Mouse (Mus musculus): ENCODE measurements around the gene Cd72. TPM values are rescaled to one million over a fixed set of nuclear protein-coding genes. Genes with fewer than 3 reads are reported as not detected.
A peak's percentile ranks its signal among the peaks of the same experiment; 100 is the strongest.

The Cd72 gene
- polyA plus RNA-seq, 1 experiment from 2014 or later = 3.7 TPM

GRCm38 (mm10) chr4:43442456-43443361 lies 11.7 kb downstream of the Cd72 start:
- Histone ChIP-seq H3K9ac (peak overlapping the region; percentile 98), H3K4me1 (replicated peaks) (peaks cover 13% of the 10 kb centered on the region), H3K36me3 (peaks cover 32% of the 10 kb centered on the region), H3K27me3 (no peaks in the 10 kb centered on the region), H3K4me3 (peak overlapping the region; percentile 96), H3K27ac (replicated peaks) (peak overlapping the region; percentile 97), H3K4me2 (peak overlapping the region; percentile 96), H3K9me3 (no peaks in the 10 kb centered on the region)
- WGBS = under 1% methylated on average over 73 of the region's 88 CpGs
- ATAC-seq (ENCODE audit: low read depth) = peak; percentile 77

GRCm38 (mm10) chr4:43442044-43442443 lies 12.4 kb downstream of the Cd72 start:
- peak; percentile 95 for ATAC-seq (ENCODE audit: low read depth)

DNA sequence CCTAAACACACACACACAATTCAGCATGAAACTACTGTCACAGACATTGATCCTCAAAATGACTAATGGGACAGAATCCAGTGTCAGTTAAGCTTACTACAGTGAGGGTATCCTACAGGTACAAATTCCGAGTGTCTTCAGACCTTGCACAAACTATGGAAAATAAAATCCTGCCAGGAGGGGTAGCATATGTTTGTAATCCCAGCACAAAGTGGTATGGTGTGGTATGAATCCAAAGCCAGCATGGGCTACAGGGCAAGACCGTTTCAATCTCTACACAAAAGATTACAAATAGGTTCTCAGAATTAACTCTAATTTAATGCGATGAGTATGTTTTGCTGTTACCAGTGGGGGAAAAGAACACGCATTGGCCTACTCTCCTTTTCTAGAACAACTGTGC lies 12.8 kb downstream of the Cd72 start, which contains the start of gene Tesk1:
Gene Tesk1 (plus strand): TSS at position 301 of the 400 bp plus-strand sequence.
- peak within 1 kb of the TSS; percentile 98 for H3K9ac ChIP-seq
- ATAC-seq (ENCODE audit: low read depth) = peak; percentile 7; the same call in 1 of the 2 replicates
- WGBS = 26% methylated on average over 4 of the region's 4 CpGs
- peak within 1 kb of the TSS; percentile 96 for H3K4me2 ChIP-seq
- no peaks in the 10 kb centered on the region for H3K27me3 ChIP-seq
- peaks cover 13% of the 10 kb centered on the region for H3K4me1 ChIP-seq (replicated peaks)
- peak within 1 kb of the TSS; percentile 96 for H3K4me3 ChIP-seq
- H3K27ac ChIP-seq (replicated peaks) = peak within 1 kb of the TSS; percentile 97
- H3K9me3 ChIP-seq = no peaks in the 10 kb centered on the region
- peaks cover 22% of the 10 kb centered on the region for H3K36me3 ChIP-seq

More at GRCm38 (mm10) chr4:43442044-43442443, 12.4 kb downstream of the Cd72 start:
- H3K27ac ChIP-seq (replicated peaks) = peak overlapping the region; percentile 97
- H3K36me3 ChIP-seq = peaks cover 26% of the 10 kb centered on the region
- no peaks in the 10 kb centered on the region for H3K27me3 ChIP-seq
- under 1% methylated on average over 32 of the region's 33 CpGs for WGBS
- peaks cover 13% of the 10 kb centered on the region for H3K4me1 ChIP-seq (replicated peaks)
- H3K9me3 ChIP-seq = no peaks in the 10 kb centered on the region
- H3K4me2 ChIP-seq = peak overlapping the region; percentile 96
- peak overlapping the region; percentile 98 for H3K9ac ChIP-seq
- H3K4me3 ChIP-seq = peak overlapping the region; percentile 96

DNA sequence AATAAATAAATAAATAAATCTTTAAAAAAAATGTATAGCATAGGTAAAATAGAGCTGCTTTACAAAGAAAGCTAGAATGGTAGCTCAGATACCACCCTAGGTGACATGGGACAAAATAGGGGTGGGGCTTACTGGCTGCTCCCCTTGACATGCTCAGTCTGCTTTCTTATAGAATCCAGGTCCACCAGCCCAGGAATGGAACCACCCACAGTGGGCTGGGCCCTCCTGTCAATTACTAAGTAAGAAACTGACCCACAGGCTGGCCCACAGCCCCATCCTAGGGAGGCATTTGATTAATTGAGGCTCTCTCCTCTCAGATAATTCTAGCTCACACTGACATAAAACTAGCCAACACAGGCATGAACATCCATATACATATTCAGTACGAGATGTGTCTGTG lies 21.6 kb downstream of the Cd72 start:
- Histone ChIP-seq H3K4me1 (replicated peaks) (peaks cover 13% of the 10 kb centered on the region), H3K36me3 (no peaks in the 10 kb centered on the region), H3K9ac (no peak overlapping the region), H3K9me3 (no peaks in the 10 kb centered on the region), H3K4me2 (no peak overlapping the region), H3K27ac (replicated peaks) (no peak overlapping the region), H3K27me3 (peaks cover 5% of the 10 kb centered on the region; the same call in 1 of the 2 replicates), H3K4me3 (no peak overlapping the region)
- 81% methylated on average over 1 of the region's 1 CpGs for WGBS
- ATAC-seq (ENCODE audit: low read depth) = no peak

GRCm38 (mm10) chr4:43431690-43432089 lies 22.7 kb downstream of the Cd72 start:
- peaks cover 7% of the 10 kb centered on the region for H3K36me3 ChIP-seq
- no peak overlapping the region for H3K4me2 ChIP-seq
- H3K9ac ChIP-seq = peak overlapping the region; percentile 54
- H3K27ac ChIP-seq (replicated peaks) = peak overlapping the region; percentile 88
- peaks cover 25% of the 10 kb centered on the region for H3K4me1 ChIP-seq (replicated peaks)
- H3K4me3 ChIP-seq = no peak overlapping the region
- WGBS = 4% methylated on average over 4 of the region's 4 CpGs
- peak; percentile 38; the same call in 1 of the 2 replicates for ATAC-seq (ENCODE audit: low read depth)
- H3K9me3 ChIP-seq = no peaks in the 10 kb centered on the region
- H3K27me3 ChIP-seq = peaks cover 8% of the 10 kb centered on the region

GRCm38 (mm10) chr4:43428946-43429345 lies 25.5 kb downstream of the Cd72 start, which contains the start of gene Fam166b:
Gene Fam166b (minus strand): TSS chr4:43429134.
- ATAC-seq (ENCODE audit: low read depth) = 0 out of 2 replicates have a peak, but pooled peaks have one; percentile 24
- no peaks in the 10 kb centered on the region for H3K9me3 ChIP-seq
- peaks cover 35% of the 10 kb centered on the region for H3K27me3 ChIP-seq
- H3K4me2 ChIP-seq = peak within 1 kb of the TSS; percentile 24; the same call in 1 of the 2 replicates
- H3K27ac ChIP-seq (replicated peaks) = peak within 1 kb of the TSS; percentile 34
- H3K4me1 ChIP-seq (replicated peaks) = peaks cover 40% of the 10 kb centered on the region
- WGBS = 2% methylated on average over 10 of the region's 10 CpGs
- H3K4me3 ChIP-seq = no peak within 1 kb of the TSS
- peak within 1 kb of the TSS; percentile 36 for H3K9ac ChIP-seq
- peaks cover 35% of the 10 kb centered on the region for H3K36me3 ChIP-seq

- Histone ChIP-seq H3K4me2 (no peak overlapping the region), H3K4me3 (no peak overlapping the region), H3K4me1 (replicated peaks) (peaks cover 40% of the 10 kb centered on the region), H3K9me3 (no peaks in the 10 kb centered on the region), H3K9ac (peak overlapping the region; percentile 36; the same call in 1 of the 2 replicates), H3K27me3 (peaks cover 42% of the 10 kb centered on the region), H3K36me3 (peaks cover 41% of the 10 kb centered on the region), H3K27ac (replicated peaks) (peak overlapping the region; percentile 34)
- 32% methylated on average over 16 of the region's 16 CpGs for WGBS
- peak; percentile 2; the same call in 1 of the 2 replicates for ATAC-seq (ENCODE audit: low read depth)
Measured at GRCm38 (mm10) chr4:43428180-43428861, 26.1 kb downstream of the Cd72 start.

DNA sequence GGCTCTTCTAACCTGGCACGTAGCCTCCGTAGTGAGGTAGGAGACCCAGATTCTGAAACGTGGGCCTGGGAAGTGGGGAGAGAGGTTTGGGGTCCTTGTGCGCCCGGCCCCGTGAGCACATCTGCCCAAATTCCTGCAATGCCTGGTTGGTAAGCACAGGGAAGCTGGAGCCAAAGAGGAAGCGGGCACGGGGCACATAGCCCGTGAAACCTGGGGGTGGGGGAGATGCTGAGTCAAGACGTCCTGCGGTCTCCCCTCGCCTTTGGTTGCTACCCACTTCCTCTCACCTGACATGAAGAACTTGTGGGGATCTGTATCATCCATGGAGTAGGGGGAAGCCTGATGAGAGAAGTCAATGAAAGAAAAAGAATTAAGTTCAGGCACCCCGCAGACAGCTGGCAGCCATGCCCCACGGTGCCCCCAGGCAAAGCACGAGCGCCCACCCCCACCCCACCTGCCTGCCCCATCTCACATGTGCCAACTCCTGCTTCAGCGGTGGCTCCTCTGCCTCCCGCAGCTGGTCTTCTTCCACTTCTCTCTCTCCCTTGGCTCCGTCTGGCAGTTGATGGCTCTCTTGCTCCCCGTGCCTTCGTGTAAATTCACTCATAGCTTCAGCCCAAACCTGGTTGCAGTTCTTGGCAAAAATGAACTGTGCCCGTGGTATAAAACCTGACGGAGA lies 26.8 kb downstream of the Cd72 start:
- 21% methylated on average over 23 of the region's 23 CpGs for WGBS
- Histone ChIP-seq H3K36me3 (peaks cover 48% of the 10 kb centered on the region), H3K27ac (replicated peaks) (peak overlapping the region; percentile 33; the same call in 1 of the 2 replicates)

GRCm38 (mm10) chr4:43426487-43426886 lies 27.9 kb downstream of the Cd72 start:
- H3K4me1 ChIP-seq (replicated peaks) = peaks cover 40% of the 10 kb centered on the region
- no peak overlapping the region for H3K4me3 ChIP-seq
- H3K27me3 ChIP-seq = peaks cover 59% of the 10 kb centered on the region
- H3K9ac ChIP-seq = peak overlapping the region; percentile 34; the same call in 1 of the 2 replicates
- ATAC-seq (ENCODE audit: low read depth) = no peak
- no peaks in the 10 kb centered on the region for H3K9me3 ChIP-seq
- no peak overlapping the region for H3K4me2 ChIP-seq
- peaks cover 59% of the 10 kb centered on the region for H3K36me3 ChIP-seq
- WGBS = 48% methylated on average over 10 of the region's 10 CpGs
- no peak overlapping the region for H3K27ac ChIP-seq (replicated peaks)

More for the DNA sequence above, 26.8 kb downstream of the Cd72 start:
- peaks cover 40% of the 10 kb centered on the region for H3K4me1 ChIP-seq (replicated peaks)
- peak overlapping the region; percentile 36; the same call in 1 of the 2 replicates for H3K9ac ChIP-seq
- no peaks in the 10 kb centered on the region for H3K9me3 ChIP-seq
- H3K4me2 ChIP-seq = no peak overlapping the region
- ATAC-seq (ENCODE audit: low read depth) = no peak
- H3K4me3 ChIP-seq = no peak overlapping the region
- peaks cover 48% of the 10 kb centered on the region for H3K27me3 ChIP-seq

DNA sequence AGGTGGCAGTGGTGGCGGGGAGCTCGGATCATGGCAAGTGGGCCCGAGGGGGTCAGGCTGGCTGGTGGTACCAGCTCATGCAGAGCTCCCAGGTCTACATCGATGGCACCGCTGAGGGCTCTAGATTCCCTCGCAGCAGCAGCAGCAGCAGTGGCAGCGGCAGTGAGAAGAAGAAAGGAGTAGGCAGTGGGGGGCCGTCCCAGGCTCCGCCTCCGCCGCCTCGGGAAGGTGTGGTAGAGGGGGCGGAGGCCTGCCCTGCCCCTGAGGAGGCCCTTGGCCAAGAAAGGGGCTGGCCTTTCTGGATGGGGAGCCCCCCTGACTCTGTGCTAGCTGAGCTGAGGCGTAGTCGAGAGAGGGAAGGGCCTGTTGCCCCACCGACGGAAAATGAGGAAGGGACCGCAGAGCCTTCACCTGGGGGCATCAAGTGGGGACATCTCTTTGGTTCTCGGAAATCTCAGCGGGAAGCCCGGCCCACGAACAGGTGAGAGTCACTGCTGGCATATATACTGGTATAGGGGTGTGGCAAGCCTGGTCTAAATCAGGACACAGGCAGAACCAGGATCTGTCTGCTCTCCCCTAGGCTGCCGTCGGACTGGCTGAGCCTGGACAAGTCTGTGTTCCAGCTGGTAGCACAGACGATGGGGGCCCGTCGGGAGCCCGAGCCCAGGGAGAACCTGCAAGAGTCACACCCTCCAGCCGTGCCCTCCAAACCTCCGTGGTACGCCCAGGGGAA lies 28.6 kb downstream of the Cd72 start:
- WGBS = 22% methylated on average over 31 of the region's 31 CpGs
- Histone ChIP-seq H3K27ac (replicated peaks) (no peak overlapping the region), H3K4me2 (no peak overlapping the region), H3K36me3 (peaks cover 65% of the 10 kb centered on the region), H3K4me1 (replicated peaks) (peaks cover 40% of the 10 kb centered on the region), H3K4me3 (no peak overlapping the region), H3K9ac (peak overlapping the region; percentile 50), H3K9me3 (no peaks in the 10 kb centered on the region), H3K27me3 (peaks cover 59% of the 10 kb centered on the region)
- no peak for ATAC-seq (ENCODE audit: low read depth)

DNA sequence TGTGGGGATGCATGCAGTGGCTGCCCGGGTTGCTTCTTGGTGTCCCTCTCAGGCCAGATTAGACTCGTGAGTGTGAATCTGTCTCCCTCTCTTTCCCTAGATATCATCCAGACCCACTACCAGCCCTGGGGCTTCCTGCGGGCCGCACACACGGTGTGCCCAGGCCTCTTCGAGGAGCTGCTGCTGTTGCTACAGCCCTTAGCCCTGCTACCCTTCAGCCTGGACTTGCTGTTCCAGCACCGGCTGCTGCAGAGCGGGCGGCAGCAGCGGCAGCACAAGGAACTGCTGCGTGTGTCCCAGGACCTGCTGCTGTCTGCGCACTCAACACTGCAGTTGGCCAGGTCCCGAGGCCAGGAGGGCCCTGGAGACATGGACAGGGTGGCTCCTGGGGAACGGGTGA lies 29.2 kb downstream of the Cd72 start:
- no peak for ATAC-seq (ENCODE audit: low read depth)
- no peaks in the 10 kb centered on the region for H3K9me3 ChIP-seq
- no peak overlapping the region for H3K4me2 ChIP-seq
- no peak overlapping the region for H3K4me3 ChIP-seq
- no peak overlapping the region for H3K27ac ChIP-seq (replicated peaks)
- WGBS = 21% methylated on average over 14 of the region's 14 CpGs
- H3K27me3 ChIP-seq = peaks cover 59% of the 10 kb centered on the region
- H3K4me1 ChIP-seq (replicated peaks) = peaks cover 41% of the 10 kb centered on the region
- peaks cover 65% of the 10 kb centered on the region for H3K36me3 ChIP-seq
- peak overlapping the region; percentile 50 for H3K9ac ChIP-seq

Measured in neural tube, embryonic 13.5 days (tissue).